In the genomic region with DNA sequence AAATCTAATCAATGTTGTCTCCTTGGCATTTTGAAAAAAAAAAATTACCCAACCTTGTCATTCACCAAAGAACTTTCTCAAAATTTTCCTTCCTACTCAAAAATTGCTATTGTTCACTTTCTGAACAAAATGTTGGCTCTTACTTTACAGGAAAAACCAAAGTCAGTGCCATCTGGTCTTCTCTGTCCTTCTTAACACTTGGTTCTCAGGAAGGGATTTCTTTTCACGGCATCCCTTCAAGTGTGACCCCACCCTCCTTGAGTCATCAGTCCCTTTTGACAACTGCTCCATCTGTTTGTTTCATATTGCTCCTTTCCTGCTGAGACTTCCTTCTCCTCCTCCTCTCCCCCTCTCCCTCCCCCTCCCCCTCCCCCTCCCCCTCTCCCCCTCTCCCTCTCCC, we compare ENCODE assay signal across 22 mouse cellular contexts.
"Had no signal": no experiment of that assay in that cellular context is flagged by ENCODE, and none has a peak within 500 bp of the region (broad histone marks: within the 10 kb centered on the region; RNA-seq: fewer than 3 reads in every experiment).

No protein-coding gene starts in this region.

- H3K4me2 ChIP-seq: limb, embryonic 13.5 days; liver, embryonic 12.5 days; liver, embryonic 15.5 days; lung, embryonic 15.5 days; midbrain, embryonic 11.5 days; stomach, embryonic 15.5 days had no signal

- DNase-seq: kidney, adult 2 months; kidney, postnatal 25 days; liver; lung, adult 18-20 months; lung, postnatal 10 days; lung, postnatal 36 days; midbrain, embryonic 14.5 days; right cerebral cortex, postnatal 25 days; spleen, adult 18-20 months; thymus, adult 2 months; thymus, postnatal 14 days; thymus, postnatal 4 days had no signal

- ATAC-seq: intestine, postnatal 0 days; liver, embryonic 12.5 days had no signal

- H3K9ac ChIP-seq: limb, embryonic 13.5 days; liver, embryonic 12.5 days; liver, embryonic 15.5 days; lung, embryonic 15.5 days; stomach, embryonic 15.5 days had no signal

- H3K4me1 ChIP-seq: limb, embryonic 10.5 days; limb, embryonic 13.5 days; liver, embryonic 12.5 days; liver, embryonic 15.5 days; lung, embryonic 15.5 days; megakaryocyte, embryonic 14.5 days; stomach, embryonic 15.5 days had no signal

- H3K36me3 ChIP-seq: limb, embryonic 10.5 days; limb, embryonic 13.5 days; liver, embryonic 12.5 days; liver, embryonic 15.5 days; lung, embryonic 15.5 days; stomach, embryonic 15.5 days had no signal

- H3K27me3 ChIP-seq: limb, embryonic 13.5 days; liver, embryonic 12.5 days; liver, embryonic 15.5 days; lung, embryonic 15.5 days; megakaryocyte, embryonic 14.5 days; stomach, embryonic 15.5 days had no signal

- H3K27ac ChIP-seq: kidney, postnatal 0 days; limb, embryonic 10.5 days; limb, embryonic 13.5 days; liver, embryonic 12.5 days; liver, embryonic 15.5 days; lung, embryonic 15.5 days; stomach, embryonic 15.5 days had no signal

- H3K9me3 ChIP-seq: limb, embryonic 10.5 days; limb, embryonic 13.5 days; liver, embryonic 12.5 days; liver, embryonic 15.5 days; lung, embryonic 15.5 days; stomach, embryonic 15.5 days had no signal

- H3K4me3 ChIP-seq: limb, embryonic 10.5 days; limb, embryonic 13.5 days; liver, embryonic 12.5 days; liver, embryonic 15.5 days; lung, embryonic 15.5 days; megakaryocyte, embryonic 14.5 days; stomach, embryonic 15.5 days had no signal
